Mouse (Mus musculus): ENCODE data around the gene Ptprd.

GRCm38 (mm10) chr4:76144333-76144732 lies 2067.4 kb downstream of the Ptprd start:
- TF ChIP-seq MEF2A (IDR thresholded peaks at IDR 0.05; ENCODE audit: extremely low read depth, insufficient replicate concordance, low read depth, low read length, poor library complexity, severe bottlenecking) (no peak), TCF12 (IDR thresholded peaks at IDR 0.05; ENCODE audit: low read depth, low read length) (no peak)

Data from MEL (cell line).